Mouse (Mus musculus) hindbrain, embryonic 11.5 days (tissue): ENCODE measurements around the gene Gm28635. TPM values are rescaled to one million over a fixed set of nuclear protein-coding genes. Genes with fewer than 3 reads are reported as not detected.

Experiments used
- ATAC-seq: fragments of 200-750 bp; cut with Nextera tagmentation; 2 replicates; pipeline ENCODE4 v1.8.0; 2017; ENCODE audit warnings: mild to moderate bottlenecking, moderate TSS enrichment, moderate library complexity; ENCODE audit not compliant: low FRiP score
- DNase-seq: peaks from one replicate; pipeline ENCODE4 v3.0.0-alpha.2; 2015; ENCODE audit warnings: low spot score
- H3K27ac ChIP-seq: fragments of 300-500 bp; sonication (generic); 2 replicates; pipeline ENCODE4 v1.5.1; 2014; ENCODE audit warnings: mild to moderate bottlenecking, low read depth, low read length
- H3K27me3 ChIP-seq: fragments of 300-500 bp; sonication (generic); 2 replicates; pipeline ENCODE4 v1.6.1; 2014; ENCODE audit warnings: mild to moderate bottlenecking, low read length, moderate library complexity, mixed read lengths; ENCODE audit not compliant: control insufficient read depth, insufficient read depth
- H3K36me3 ChIP-seq: fragments of 300-500 bp; sonication (generic); 2 replicates; pipeline ENCODE4 v1.6.1; 2014; ENCODE audit warnings: mild to moderate bottlenecking, low read length, moderate library complexity, mixed read lengths; ENCODE audit not compliant: control insufficient read depth, insufficient read depth
- H3K4me1 ChIP-seq: fragments of 300-500 bp; sonication (generic); replicated peaks from 2 replicates; pipeline ENCODE4 v1.6.1; 2014; ENCODE audit warnings: low read length, mixed read lengths; ENCODE audit not compliant: control insufficient read depth, insufficient read depth
- H3K4me2 ChIP-seq: fragments of 300-500 bp; sonication (generic); replicated peaks from 2 replicates; pipeline ENCODE4 v1.6.1; 2014; ENCODE audit warnings: mild to moderate bottlenecking, low read depth, low read length
- H3K4me3 ChIP-seq: fragments of 300-500 bp; sonication (generic); 2 replicates; pipeline ENCODE4 v1.5.1; 2014; ENCODE audit warnings: low read depth, low read length
- H3K9ac ChIP-seq: fragments of 300-500 bp; sonication (generic); 2 replicates; pipeline ENCODE4 v1.6.1; 2014; ENCODE audit warnings: low read depth, low read length
- H3K9me3 ChIP-seq: fragments of 300-500 bp; sonication (generic); 2 replicates; pipeline ENCODE4 v1.6.1; 2016; ENCODE audit warnings: low read length; ENCODE audit not compliant: control insufficient read depth
- WGBS: fragments of 180-500 bp; shearing (Covaris S2); extraction: QIAGEN DNeasy Blood & Tissue Kit; methylation state at CpG from one replicate; pipeline ENCODE4 v1.1.7; 2014; 5-methylcytosine and 5-hydroxymethylcytosine counted together
- polyA plus RNA-seq: library from polyadenylated mRNA; unstranded; fragments of >200 nt; fragmentation: Nextera tagmentation; extraction: Ambion mirVana; gene quantifications from 2 replicates; pipeline ENCODE4 v1.2.1, GENCODE M21; 2014

Gene Gm28635
- not detected in 2 replicates for polyA plus RNA-seq

GRCm38 (mm10) chr2:84677968-84678880 lies at the start of gene Gm28635, which contains the start of gene Med19:
Gene Gm28635, minus strand, starts transcription at chr2:84678041.
Gene Med19, plus strand, starts transcription at chr2:84678402.
- Histone ChIP-seq H3K27ac (peak within 1 kb of the TSS; percentile 58), H3K4me2 (peak within 1 kb of the TSS; percentile 51), H3K4me1 (peaks cover 3% of the 10 kb centered on the region), H3K9me3 (no peaks in the 10 kb centered on the region), H3K27me3 (no peaks in the 10 kb centered on the region), H3K4me3 (peak within 1 kb of the TSS; percentile 97), H3K36me3 (0 out of 2 replicates have a peak, but pooled peaks cover 2% of the 10 kb centered on the region), H3K9ac (peak within 1 kb of the TSS; percentile 89)
- ATAC-seq (peak; percentile 100), DNase-seq (peak; percentile 97)
- under 1% methylated on average over 43 of the region's 44 CpGs for WGBS

GRCm38 (mm10) chr2:84727172-84727858 lies 49.5 kb upstream of the Gm28635 start, which contains the start of gene Clp1:
Gene Clp1, minus strand, starts transcription at chr2:84727350.
- 1% methylated on average over 39 of the region's 39 CpGs for WGBS
- peak within 1 kb of the TSS; percentile 62 for H3K4me2 ChIP-seq
- H3K9me3 ChIP-seq = no peaks in the 10 kb centered on the region
- peak within 1 kb of the TSS; percentile 70 for H3K27ac ChIP-seq
- peaks cover 3% of the 10 kb centered on the region for H3K36me3 ChIP-seq
- no peaks in the 10 kb centered on the region for H3K4me1 ChIP-seq
- DNase-seq (peak; percentile 99), ATAC-seq (peak; percentile 96)
- peak within 1 kb of the TSS; percentile 47 for H3K4me3 ChIP-seq
- H3K9ac ChIP-seq = peak within 1 kb of the TSS; percentile 59
- no peaks in the 10 kb centered on the region for H3K27me3 ChIP-seq

GRCm38 (mm10) chr2:84726716-84727115 lies 48.9 kb upstream of the Gm28635 start:
- Histone ChIP-seq H3K9ac (peak overlapping the region; percentile 58), H3K27ac (no peak overlapping the region)
- WGBS = 5% methylated on average over 9 of the region's 9 CpGs

GRCm38 (mm10) chr2:84725770-84726169 lies 47.9 kb upstream of the Gm28635 start:
- Histone ChIP-seq H3K4me3 (no peak overlapping the region; the same call in 1 of the 2 replicates), H3K36me3 (peaks cover 3% of the 10 kb centered on the region), H3K27me3 (no peaks in the 10 kb centered on the region), H3K27ac (no peak overlapping the region), H3K9ac (no peak overlapping the region), H3K9me3 (no peaks in the 10 kb centered on the region), H3K4me1 (no peaks in the 10 kb centered on the region), H3K4me2 (peak overlapping the region; percentile 62)
- WGBS = 95% methylated on average over 10 of the region's 10 CpGs
- DNase-seq (no peak), ATAC-seq (no peak)

More at GRCm38 (mm10) chr2:84726716-84727115, 48.9 kb upstream of the Gm28635 start:
- Histone ChIP-seq H3K4me2 (peak overlapping the region; percentile 62), H3K4me3 (peak overlapping the region; percentile 47), H3K4me1 (no peaks in the 10 kb centered on the region), H3K9me3 (no peaks in the 10 kb centered on the region), H3K27me3 (no peaks in the 10 kb centered on the region), H3K36me3 (peaks cover 3% of the 10 kb centered on the region)
- peak; percentile 20 for ATAC-seq
- no peak for DNase-seq

GRCm38 (mm10) chr2:84723856-84724255 lies 46.0 kb upstream of the Gm28635 start:
- Histone ChIP-seq H3K27ac (no peak overlapping the region), H3K4me3 (no peak overlapping the region), H3K4me1 (no peaks in the 10 kb centered on the region), H3K36me3 (peaks cover 3% of the 10 kb centered on the region), H3K9ac (no peak overlapping the region), H3K27me3 (no peaks in the 10 kb centered on the region), H3K4me2 (no peak overlapping the region), H3K9me3 (no peaks in the 10 kb centered on the region)
- ATAC-seq (no peak), DNase-seq (no peak)
- 96% methylated on average over 14 of the region's 14 CpGs for WGBS

- no peak overlapping the region for H3K4me2 ChIP-seq
- peaks cover 3% of the 10 kb centered on the region for H3K36me3 ChIP-seq
- DNase-seq (no peak), ATAC-seq (0 out of 2 replicates have a peak, but pooled peaks have one; percentile 18)
- no peak overlapping the region for H3K27ac ChIP-seq
- WGBS = 82% methylated on average over 3 of the region's 3 CpGs
- H3K27me3 ChIP-seq = no peaks in the 10 kb centered on the region
- H3K9ac ChIP-seq = no peak overlapping the region
- no peaks in the 10 kb centered on the region for H3K9me3 ChIP-seq
- H3K4me1 ChIP-seq = no peaks in the 10 kb centered on the region
- no peak overlapping the region for H3K4me3 ChIP-seq
These were observed 43.3 kb upstream of the Gm28635 start for GRCm38 (mm10) chr2:84721182-84721581.

- WGBS = 95% methylated on average over 2 of the region's 2 CpGs
- no peak overlapping the region for H3K4me2 ChIP-seq
- H3K27ac ChIP-seq = no peak overlapping the region
- H3K9me3 ChIP-seq = no peaks in the 10 kb centered on the region
- no peak for ATAC-seq
- no peaks in the 10 kb centered on the region for H3K27me3 ChIP-seq
- no peak for DNase-seq
- H3K9ac ChIP-seq = no peak overlapping the region
- H3K36me3 ChIP-seq = peaks cover 3% of the 10 kb centered on the region
- H3K4me3 ChIP-seq = no peak overlapping the region
- H3K4me1 ChIP-seq = no peaks in the 10 kb centered on the region
These were observed 42.9 kb upstream of the Gm28635 start for GRCm38 (mm10) chr2:84720718-84721117.

GRCm38 (mm10) chr2:84717357-84717756 lies 39.5 kb upstream of the Gm28635 start:
- DNase-seq (no peak), ATAC-seq (no peak)
- no peak overlapping the region for H3K9ac ChIP-seq
- H3K27me3 ChIP-seq = no peaks in the 10 kb centered on the region
- no peaks in the 10 kb centered on the region for H3K36me3 ChIP-seq
- H3K4me2 ChIP-seq = no peak overlapping the region
- H3K27ac ChIP-seq = no peak overlapping the region
- WGBS = 94% methylated on average over 4 of the region's 4 CpGs
- no peaks in the 10 kb centered on the region for H3K4me1 ChIP-seq
- no peak overlapping the region for H3K4me3 ChIP-seq
- H3K9me3 ChIP-seq = no peaks in the 10 kb centered on the region
